Mouse (Mus musculus) spleen, adult 2 months (tissue): Measurements from ENCODE around the gene Mlf2. TPM values are rescaled to one million over a fixed set of nuclear protein-coding genes. Genes with fewer than 3 reads are reported as not detected.

Experiments used
- DNase-seq, 2 experiments: peaks; one replicate each; pipeline versions ENCODE4 v3.0.0 to v3.0.0-alpha.2; 2012 to 2021; ENCODE audit warnings: low spot score in 2 of 2, low read depth in 1 of 2
- H3K27ac ChIP-seq: fragments of 200-500 bp; 2 replicates; pipeline ENCODE4 v1.5.1; 2012; ENCODE audit warnings: low read length, inconsistent platforms; ENCODE audit not compliant: insufficient read depth
- H3K27me3 ChIP-seq: fragments of 200-500 bp; 2 replicates; pipeline ENCODE4 v1.6.1; 2012; ENCODE audit warnings: mild to moderate bottlenecking, moderate library complexity, low read length, inconsistent platforms; ENCODE audit not compliant: control insufficient read depth, insufficient read depth
- H3K36me3 ChIP-seq: fragments of 200-500 bp; 2 replicates; pipeline ENCODE4 v1.6.1; 2012; ENCODE audit warnings: mild to moderate bottlenecking, low read length, inconsistent platforms; ENCODE audit not compliant: control insufficient read depth, insufficient read depth
- H3K4me1 ChIP-seq: fragments of 200-500 bp; 2 replicates; pipeline ENCODE4 v1.6.1; 2011; ENCODE audit warnings: inconsistent platforms; ENCODE audit not compliant: control insufficient read depth, insufficient read depth, insufficient read length
- H3K4me3 ChIP-seq: fragments of 200-500 bp; 2 replicates; pipeline ENCODE4 v1.5.1; 2011; ENCODE audit warnings: mild to moderate bottlenecking, inconsistent platforms; ENCODE audit not compliant: insufficient read depth, insufficient read length; ENCODE audit errors: extremely low read depth
- CTCF ChIP-seq: fragments of 200-500 bp; IDR thresholded peaks from 2 replicates; pipeline ENCODE4 v1.5.1; 2011; ENCODE audit warnings: mild to moderate bottlenecking, inconsistent platforms; ENCODE audit not compliant: insufficient read depth, insufficient read length, insufficient replicate concordance; ENCODE audit errors: extremely low read depth
- POLR2A ChIP-seq: fragments of 200-500 bp; IDR thresholded peaks from 2 replicates; pipeline ENCODE4 v1.6.1; 2011; ENCODE audit warnings: low read depth, low read length, inconsistent platforms
- WGBS: fragments of 180-500 bp; shearing (Covaris S2); methylation state at CpG from one replicate; pipeline ENCODE4 v1.1.7; 2018; 5-methylcytosine and 5-hydroxymethylcytosine counted together
- polyA plus RNA-seq: library from polyadenylated mRNA; depleted of rRNA; stranded (reverse); fragments of >200 nt; gene quantifications from 2 replicates; pipeline ENCODE4 v1.2.3, GENCODE M21; 2012

Gene Mlf2
- polyA plus RNA-seq, 1 experiment = 125 TPM

GRCm38 (mm10) chr6:124925173-124925793 is 5.9 kb upstream of the Mlf2 start:
- no peak for DNase-seq
- no peak overlapping the region for H3K27ac ChIP-seq
- WGBS = 66% methylated on average over 12 of the region's 12 CpGs
- no peaks in the 10 kb centered on the region for H3K27me3 ChIP-seq
- no peak for TF ChIP-seq POLR2A
- no peak for TF ChIP-seq CTCF
- no peak overlapping the region for H3K4me3 ChIP-seq
- H3K4me1 ChIP-seq = peaks cover 4% of the 10 kb centered on the region; the same call in 1 of the 2 replicates
- no peaks in the 10 kb centered on the region for H3K36me3 ChIP-seq

DNA sequence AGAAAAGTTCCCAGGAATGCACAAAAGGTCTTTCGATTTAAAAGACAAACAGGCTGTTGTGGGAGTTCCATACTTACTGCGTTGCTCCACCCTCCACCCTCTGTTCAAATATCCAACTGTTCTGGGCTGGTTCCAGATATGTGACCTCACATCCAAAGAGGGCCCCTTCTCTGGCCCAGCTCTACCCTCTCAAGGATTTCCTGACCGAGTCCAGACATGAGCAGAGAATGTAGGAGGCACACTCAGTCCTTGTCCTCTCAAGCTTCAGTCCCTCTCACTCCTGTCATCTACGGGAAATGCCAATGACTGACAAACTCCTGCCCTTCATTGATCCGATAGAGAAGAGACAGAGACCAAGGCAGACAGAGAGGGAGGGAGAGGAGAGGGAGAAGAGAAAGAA is 5.2 kb upstream of the Mlf2 start:
- H3K4me3 ChIP-seq = no peak overlapping the region
- DNase-seq = no peak
- peaks cover 4% of the 10 kb centered on the region; the same call in 1 of the 2 replicates for H3K4me1 ChIP-seq
- H3K27me3 ChIP-seq = no peaks in the 10 kb centered on the region
- H3K36me3 ChIP-seq = no peaks in the 10 kb centered on the region
- no peak overlapping the region for H3K27ac ChIP-seq
- WGBS = 59% methylated on average over 5 of the region's 5 CpGs
- TF ChIP-seq POLR2A (no peak), CTCF (no peak)

- H3K4me1 ChIP-seq = peaks cover 6% of the 10 kb centered on the region; the same call in 1 of the 2 replicates
- TF ChIP-seq POLR2A = no peak
- TF ChIP-seq CTCF = no peak
- H3K4me3 ChIP-seq = no peak overlapping the region; the same call in 1 of the 2 replicates
- peaks cover 10% of the 10 kb centered on the region for H3K36me3 ChIP-seq
- no peak for DNase-seq
- peak overlapping the region; percentile 84 for H3K27ac ChIP-seq
- 62% methylated on average over 1 of the region's 1 CpGs for WGBS
- H3K27me3 ChIP-seq = no peaks in the 10 kb centered on the region
Measured at GRCm38 (mm10) chr6:124930231-124930630, 955 bp upstream of the Mlf2 start.

DNA sequence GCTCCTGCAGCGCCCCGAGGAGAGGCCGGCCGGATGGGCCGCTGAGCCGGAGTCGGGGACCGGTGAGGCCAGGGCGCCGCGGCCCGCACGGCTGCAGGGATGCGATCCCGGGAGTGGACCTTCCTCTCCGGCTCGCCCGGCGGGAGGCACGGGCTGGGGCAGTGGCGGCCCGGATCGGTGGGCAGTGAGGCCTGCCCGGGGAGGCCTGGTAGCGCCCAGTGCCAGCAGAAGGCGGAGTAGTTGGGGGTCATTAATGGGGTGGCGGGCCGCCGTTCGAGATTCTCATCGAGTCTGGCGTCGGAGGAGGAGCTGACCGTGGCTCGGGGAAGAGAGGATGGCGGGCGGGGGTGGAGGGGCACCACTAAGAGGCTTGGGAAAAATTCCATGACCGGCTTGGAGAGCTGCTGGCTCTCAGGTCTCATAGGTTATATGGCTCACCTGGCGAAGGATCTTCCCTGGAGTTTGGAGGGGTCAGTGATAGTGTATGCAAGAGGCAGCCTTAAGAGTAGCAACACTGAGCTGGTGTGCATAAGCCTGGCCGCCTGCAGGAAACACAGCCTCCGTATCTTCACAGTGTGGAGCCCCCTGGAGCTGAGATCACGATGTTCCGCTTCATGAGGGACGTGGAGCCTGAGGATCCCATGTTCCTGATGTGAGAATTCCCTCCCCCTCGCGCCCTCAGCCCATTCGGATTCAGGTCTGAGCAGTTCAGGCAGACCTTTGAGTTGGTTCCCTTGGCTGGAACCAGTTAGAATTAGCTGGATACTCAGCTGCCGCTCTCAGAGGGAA is 533 bp downstream of the Mlf2 start:
- 4% methylated on average over 47 of the region's 48 CpGs for WGBS
- Histone ChIP-seq H3K27ac (peak overlapping the region; percentile 56), H3K36me3 (peaks cover 11% of the 10 kb centered on the region), H3K4me3 (peak overlapping the region; percentile 76), H3K27me3 (no peaks in the 10 kb centered on the region), H3K4me1 (peaks cover 6% of the 10 kb centered on the region; the same call in 1 of the 2 replicates)
- DNase-seq = no peak
- no peak for TF ChIP-seq CTCF
- TF ChIP-seq POLR2A = no peak

DNA sequence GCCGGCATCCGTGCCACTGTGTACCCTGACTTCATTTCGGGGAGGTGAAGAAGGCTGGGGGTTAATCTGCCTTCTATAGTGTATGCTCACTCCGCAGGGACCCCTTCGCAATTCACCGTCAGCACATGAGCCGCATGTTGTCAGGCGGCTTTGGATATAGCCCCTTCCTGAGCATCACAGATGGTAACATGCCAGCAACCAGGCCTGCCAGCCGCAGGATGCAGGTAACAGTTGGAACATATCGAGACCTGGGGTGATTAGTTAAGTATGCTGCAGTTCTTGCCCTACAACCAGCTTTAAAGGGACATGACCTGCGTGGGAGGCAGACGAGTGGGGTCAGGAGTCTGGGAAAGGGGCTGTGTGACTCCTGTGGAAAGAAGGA is 1.1 kb downstream of the Mlf2 start:
- Histone ChIP-seq H3K4me1 (peaks cover 6% of the 10 kb centered on the region; the same call in 1 of the 2 replicates), H3K27me3 (no peaks in the 10 kb centered on the region), H3K4me3 (peak overlapping the region; percentile 76; the same call in 1 of the 2 replicates), H3K27ac (no peak overlapping the region), H3K36me3 (peaks cover 11% of the 10 kb centered on the region)
- TF ChIP-seq POLR2A (no peak), CTCF (no peak)
- DNase-seq = no peak
- WGBS = 77% methylated on average over 12 of the region's 12 CpGs

DNA sequence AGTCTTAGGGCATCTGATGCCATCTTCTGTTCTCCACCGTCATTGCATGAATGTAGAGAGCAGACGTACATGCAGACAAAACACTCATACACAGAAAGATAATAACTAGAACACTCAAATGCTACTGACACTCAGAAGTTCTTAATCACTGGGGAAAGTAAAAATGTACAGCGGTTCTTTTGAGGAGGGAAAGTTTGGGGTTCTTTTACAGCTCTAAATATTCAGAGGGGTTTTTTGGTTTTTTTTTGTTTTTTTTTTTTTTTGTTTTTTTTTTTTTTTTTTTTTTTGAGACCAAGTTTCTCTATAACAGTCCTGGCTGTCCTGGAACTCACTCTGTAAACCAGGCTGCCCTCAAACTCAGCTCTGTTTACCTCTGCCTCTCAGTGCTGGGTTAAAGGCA is 1.9 kb downstream of the Mlf2 start:
- DNase-seq = no peak
- H3K4me1 ChIP-seq = peaks cover 6% of the 10 kb centered on the region; the same call in 1 of the 2 replicates
- H3K36me3 ChIP-seq = peaks cover 13% of the 10 kb centered on the region
- H3K27me3 ChIP-seq = no peaks in the 10 kb centered on the region
- 91% methylated on average over 3 of the region's 3 CpGs for whole genome bisulfite sequencing
- TF ChIP-seq CTCF (no peak), POLR2A (no peak)
- H3K27ac ChIP-seq = no peak overlapping the region
- H3K4me3 ChIP-seq = no peak overlapping the region
